Mouse (Mus musculus) layer of hippocampus, postnatal 10 days (tissue): ENCODE measurements around the gene Dsel. TPM values are rescaled to one million over a fixed set of nuclear protein-coding genes. Genes with fewer than 3 reads are reported as not detected.

Experiments
- DNase-seq, 2 experiments: peaks; one replicate each; pipeline ENCODE4 v3.0.0; 2021; ENCODE audit warnings: low spot score in 2 of 2
- long read RNA-seq: library from polyadenylated mRNA; stranded (forward); transcript quantifications from one replicate; pipeline ENCODE4 v2.0.0, GENCODE M21; 2023
- total RNA-seq, 2 experiments: library from RNA; stranded (reverse); gene quantifications; 2 replicates each; pipeline ENCODE4 v1.2.3; 2021

The Dsel gene
- 10 to 100 TPM; 21.1 to 22.6 TPM for total RNA-seq
- long read RNA-seq, full-length matches to known transcripts = 1 of 1 reads
- long read RNA-seq, partial matches to known transcripts = 0 of 1 reads
- long read RNA-seq, other reads (novel, unspliced or antisense) = 0 of 1 reads

DNA sequence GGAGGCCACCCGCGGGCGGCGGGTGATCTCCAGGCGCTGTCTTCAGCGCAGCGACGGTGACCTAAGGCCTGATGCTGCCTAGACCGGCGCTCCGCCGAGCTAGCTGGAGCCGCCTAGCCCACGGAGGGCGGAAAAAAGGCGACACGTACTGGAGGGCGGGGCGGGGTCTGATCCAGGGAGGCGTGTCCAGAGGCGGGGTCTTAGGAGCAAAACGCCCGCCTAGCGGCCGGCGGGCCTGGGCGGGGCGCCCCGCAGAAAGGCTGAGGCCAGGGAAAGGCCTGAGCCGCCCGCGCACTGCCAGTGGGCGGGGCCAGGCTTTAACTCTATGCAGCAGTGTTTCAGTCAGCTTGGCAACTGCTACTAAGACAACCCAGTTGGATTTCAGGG lies at the start of gene Dsel:
Gene Dsel, minus strand, starts transcription at position 140 of the 387 bp plus-strand sequence.
- peak; percentile 87 to 92 for DNase-seq

DNA sequence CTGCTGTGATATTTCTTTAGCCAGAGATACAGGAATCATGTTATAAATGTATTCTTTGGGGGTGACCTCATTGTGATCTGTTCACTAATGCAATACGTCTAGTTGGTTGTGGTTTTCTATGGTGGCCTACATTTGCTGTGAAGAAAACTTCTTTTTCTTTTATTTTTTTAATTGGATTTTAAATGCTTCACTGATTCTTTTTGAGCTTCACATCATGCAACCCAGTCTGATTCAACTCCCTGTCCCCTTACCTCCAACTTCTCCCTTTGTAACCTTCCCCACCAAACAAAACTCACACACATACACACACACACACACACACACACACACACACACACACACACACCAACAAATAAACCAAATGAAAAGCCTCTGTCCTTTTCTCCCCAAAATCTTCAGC lies 46.7 kb upstream of the Dsel start:
- no peak for DNase-seq

DNA sequence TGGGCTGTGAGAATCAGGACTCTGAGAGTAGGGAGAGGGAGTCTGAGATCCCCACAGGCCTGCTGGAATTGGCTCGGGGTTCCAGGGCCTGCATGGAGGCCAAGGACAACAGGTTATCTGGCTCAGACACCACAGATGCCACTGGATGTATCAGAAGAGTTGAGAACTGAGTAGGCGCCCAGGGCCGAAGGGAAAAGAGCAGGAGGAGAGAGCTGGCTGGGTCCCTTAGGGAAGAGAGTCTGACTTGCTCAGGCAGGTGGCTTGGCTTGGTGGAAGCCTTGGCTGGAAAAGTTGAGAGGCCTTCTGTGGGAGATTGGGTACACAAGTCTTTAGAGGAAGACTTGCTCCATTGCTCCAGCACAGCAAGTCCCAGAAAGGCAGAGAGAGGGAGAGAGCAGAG lies 18.6 kb upstream of the Dsel start:
- no peak for DNase-seq

DNA sequence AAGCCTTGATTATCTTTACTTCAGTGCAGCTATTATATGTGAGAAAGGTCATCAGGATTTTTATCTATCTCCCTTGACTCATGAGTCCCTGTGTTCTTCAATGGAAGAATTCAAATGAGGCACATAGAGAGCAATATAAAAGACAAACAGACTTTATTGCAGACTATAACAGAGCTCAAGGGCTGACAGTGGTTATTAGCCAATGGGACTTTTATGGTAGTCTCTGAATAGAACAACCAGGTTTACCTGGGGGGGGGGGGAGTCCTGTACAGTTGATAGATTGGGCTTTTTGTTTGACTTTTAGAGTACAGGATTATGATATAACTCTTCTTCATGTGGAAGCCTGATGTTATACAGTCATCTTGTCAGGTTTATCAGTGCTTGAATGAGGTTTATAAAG lies 11.1 kb upstream of the Dsel start:
- no peak for DNase-seq

DNA sequence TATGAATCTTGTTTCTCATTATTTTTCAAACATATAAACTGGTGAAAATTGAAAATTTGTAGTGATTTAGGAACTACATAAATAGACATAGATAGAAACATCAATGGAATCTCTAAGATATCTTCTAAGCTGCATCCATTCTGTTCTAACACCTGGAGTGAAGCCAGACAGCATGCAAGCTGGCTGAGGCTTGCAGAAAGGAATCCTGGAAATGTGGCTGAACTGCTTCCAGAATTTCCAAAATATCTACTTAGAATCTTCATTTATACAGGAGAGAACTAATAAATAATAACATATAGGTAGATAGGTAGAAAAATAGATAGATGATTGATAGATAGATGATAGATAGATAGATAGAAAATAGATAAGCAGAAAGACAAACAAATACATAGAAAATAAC lies 8.5 kb upstream of the Dsel start:
- no peak for DNase-seq

DNA sequence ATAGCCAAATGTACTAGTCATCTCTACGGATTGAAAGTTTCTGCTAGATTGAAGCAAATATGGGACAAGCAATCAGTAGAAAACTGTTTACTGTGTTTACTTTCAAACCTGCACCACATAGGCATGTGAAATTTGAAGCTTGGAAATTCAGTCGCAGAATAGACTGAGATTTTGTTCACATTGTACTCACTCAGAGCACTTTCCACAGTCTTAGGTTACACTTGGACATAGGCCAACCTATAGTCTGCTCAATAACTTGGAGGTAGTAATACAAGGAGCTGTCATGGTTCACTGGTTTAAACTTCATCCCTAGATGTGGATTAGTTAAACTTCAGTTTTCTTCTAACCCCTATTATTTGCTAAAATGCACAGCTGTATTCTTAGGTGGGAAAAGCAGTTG lies 749 bp upstream of the Dsel start:
- no peak for DNase-seq

DNA sequence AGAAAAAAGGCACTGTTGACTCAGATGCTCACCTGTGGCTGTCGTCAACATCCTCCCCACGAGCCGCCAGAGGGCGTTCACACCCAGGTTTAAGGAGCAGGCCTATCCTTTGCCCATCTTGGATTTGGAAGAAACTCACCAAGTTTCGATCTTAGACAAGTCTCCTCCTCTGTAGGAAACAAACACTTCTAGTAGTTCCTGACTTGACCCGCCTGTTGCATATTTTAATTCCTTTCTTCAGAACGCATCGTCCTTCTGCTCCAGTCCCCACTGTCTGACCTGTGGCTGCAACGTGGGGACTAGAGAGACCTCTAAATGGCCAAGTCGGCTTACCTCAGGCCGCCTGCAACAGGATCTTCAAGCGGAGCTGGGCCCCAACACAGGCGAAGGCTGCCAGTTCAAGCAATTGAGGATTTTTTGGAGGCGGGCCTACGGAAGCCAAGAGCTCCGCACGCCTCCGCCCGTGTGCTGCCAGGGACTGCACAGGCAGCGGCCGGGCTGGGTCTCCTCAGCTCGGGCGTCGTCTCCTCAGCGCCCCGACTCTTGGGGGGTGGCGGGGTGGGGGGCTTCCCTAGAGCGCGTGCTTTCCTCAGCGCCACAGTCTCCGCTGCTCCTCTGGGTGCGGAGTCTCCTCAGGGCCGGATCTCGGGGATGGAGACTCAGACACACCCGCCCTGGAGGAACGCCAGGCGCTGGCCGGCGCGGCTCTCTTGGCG lies 497 bp downstream of the Dsel start:
- DNase-seq = peak; percentile 74 to 81

DNA sequence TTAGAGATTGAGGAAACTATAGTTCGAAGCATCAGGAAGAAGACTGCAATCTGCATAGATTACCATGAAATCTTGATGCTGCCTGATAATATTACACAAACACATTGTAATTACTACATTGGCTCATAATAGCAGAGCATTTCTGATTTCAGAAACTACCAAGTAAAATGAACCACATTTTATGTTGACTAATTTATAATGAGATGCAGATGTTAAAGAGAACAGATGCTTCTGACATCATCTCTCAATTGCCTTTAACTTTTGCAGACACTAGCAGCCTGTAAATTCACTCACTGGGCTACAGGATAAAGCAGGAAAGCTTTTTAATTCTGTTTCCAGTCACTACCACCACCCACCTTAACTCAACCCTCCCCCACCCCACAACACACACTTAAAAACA lies 6.9 kb downstream of the Dsel start:
- DNase-seq = no peak

DNA sequence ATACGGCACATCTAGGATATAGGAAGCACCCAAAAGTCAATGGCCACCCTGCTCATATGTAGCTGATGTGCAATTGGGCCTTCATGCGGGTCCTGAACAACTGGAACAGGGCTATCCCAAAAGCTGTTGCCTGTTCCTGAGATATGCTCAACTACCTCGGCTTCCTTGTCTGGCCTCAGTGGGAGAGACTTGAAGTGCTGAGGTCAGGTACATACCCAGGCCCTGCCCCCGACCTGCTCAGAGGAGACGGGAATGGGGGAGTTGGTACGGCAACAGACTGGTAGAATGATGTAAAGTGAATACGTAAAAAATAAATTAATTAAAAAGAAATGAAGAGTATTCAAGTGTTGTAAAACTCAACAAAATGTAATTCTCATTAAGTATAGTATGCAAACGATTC lies 12.3 kb downstream of the Dsel start:
- no peak for DNase-seq

DNA sequence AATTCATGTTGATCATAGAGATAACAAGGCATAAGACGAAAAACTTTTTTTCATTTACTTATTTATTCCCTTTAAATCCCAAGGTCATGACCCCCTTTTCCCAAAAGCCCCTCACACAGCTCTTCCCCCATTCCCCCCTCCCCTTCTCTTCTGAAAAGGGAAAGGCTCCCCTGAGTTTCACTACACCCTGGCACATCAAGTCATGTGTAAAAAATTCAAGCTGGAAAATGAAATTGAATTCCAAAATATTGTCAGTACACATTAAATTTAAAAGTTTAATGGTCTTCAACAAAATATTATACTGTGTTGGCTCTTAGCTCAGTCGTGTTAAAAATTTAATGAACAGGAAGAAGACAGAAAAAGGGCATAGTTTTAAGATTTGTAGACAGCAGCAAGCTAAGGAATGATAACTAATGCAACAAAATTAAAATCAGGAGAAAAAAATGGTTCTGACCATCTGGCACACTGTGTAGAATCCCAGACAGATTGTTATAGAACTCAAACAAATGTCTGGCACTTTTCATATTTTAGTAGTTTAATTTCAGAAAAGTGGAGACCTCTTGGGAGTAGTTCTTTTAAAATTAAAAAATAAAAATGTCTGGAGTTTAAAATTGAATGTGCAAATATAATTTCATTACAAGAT lies 31.0 kb downstream of the Dsel start:
- DNase-seq = no peak
